Mouse (Mus musculus): ENCODE measurements around the gene Rpa3. TPM values are rescaled to one million over a fixed set of nuclear protein-coding genes. Genes with fewer than 3 reads are reported as not detected.

Rpa3 gene
- polyA plus RNA-seq, 1 experiment from 2014 or later = 126 TPM

- H3K4me2 ChIP-seq (ENCODE audit: low read depth, low read length) = no peak overlapping the region
- H3K9ac ChIP-seq (ENCODE audit: low read depth, low read length) = no peak overlapping the region
- H3K9me3 ChIP-seq (ENCODE audit: control insufficient read depth, low read length) = no peaks in the 10 kb centered on the region
- no peak overlapping the region for H3K27ac ChIP-seq (ENCODE audit: low read length)
- ATAC-seq = no peak
- H3K4me1 ChIP-seq (ENCODE audit: control insufficient read depth, insufficient read depth, low read length) = peaks cover 6% of the 10 kb centered on the region; the same call in 1 of the 2 replicates
- no peaks in the 10 kb centered on the region for H3K27me3 ChIP-seq (replicated peaks; ENCODE audit: control insufficient read depth, insufficient read depth, low read length)
- WGBS = 91% methylated on average over 3 of the region's 3 CpGs
- H3K36me3 ChIP-seq (ENCODE audit: control insufficient read depth, insufficient read depth, low read length) = no peaks in the 10 kb centered on the region
- no peak overlapping the region for H3K4me3 ChIP-seq (ENCODE audit: low read length)
These were observed 48.3 kb downstream of the Rpa3 start for GRCm38 (mm10) chr6:8210661-8211060.

GRCm38 (mm10) chr6:8209866-8210186 is 49.1 kb downstream of the Rpa3 start:
- no peaks in the 10 kb centered on the region for H3K36me3 ChIP-seq (ENCODE audit: control insufficient read depth, insufficient read depth, low read length)
- ATAC-seq = no peak
- WGBS = 8% methylated on average over 10 of the region's 10 CpGs
- H3K27ac ChIP-seq (ENCODE audit: low read length) = peak overlapping the region; percentile 95
- H3K9me3 ChIP-seq (ENCODE audit: control insufficient read depth, low read length) = no peaks in the 10 kb centered on the region
- H3K4me1 ChIP-seq (ENCODE audit: control insufficient read depth, insufficient read depth, low read length) = peaks cover 6% of the 10 kb centered on the region; the same call in 1 of the 2 replicates
- H3K9ac ChIP-seq (ENCODE audit: low read depth, low read length) = peak overlapping the region; percentile 93
- peak overlapping the region; percentile 81 for H3K4me3 ChIP-seq (ENCODE audit: low read length)
- no peaks in the 10 kb centered on the region for H3K27me3 ChIP-seq (replicated peaks; ENCODE audit: control insufficient read depth, insufficient read depth, low read length)
- peak overlapping the region; percentile 55 for H3K4me2 ChIP-seq (ENCODE audit: low read depth, low read length)

GRCm38 (mm10) chr6:8209047-8209865 is 49.7 kb downstream of the Rpa3 start, which contains the start of gene Mios:
Gene Mios, plus strand, starts transcription at chr6:8209222.
- Histone ChIP-seq H3K4me2 (ENCODE audit: low read depth, low read length) (peak within 1 kb of the TSS; percentile 55), H3K4me3 (ENCODE audit: low read length) (peak within 1 kb of the TSS; percentile 81), H3K27me3 (replicated peaks; ENCODE audit: control insufficient read depth, insufficient read depth, low read length) (no peaks in the 10 kb centered on the region), H3K36me3 (ENCODE audit: control insufficient read depth, insufficient read depth, low read length) (no peaks in the 10 kb centered on the region), H3K9ac (ENCODE audit: low read depth, low read length) (peak within 1 kb of the TSS; percentile 93), H3K27ac (ENCODE audit: low read length) (peak within 1 kb of the TSS; percentile 95), H3K4me1 (ENCODE audit: control insufficient read depth, insufficient read depth, low read length) (peaks cover 6% of the 10 kb centered on the region; the same call in 1 of the 2 replicates), H3K9me3 (ENCODE audit: control insufficient read depth, low read length) (no peaks in the 10 kb centered on the region)
- ATAC-seq = peak; percentile 98
- under 1% methylated on average over 87 of the region's 90 CpGs for WGBS

Other genes starting within 250 kb of the Rpa3 start
- gene Col28a1, start 66.6 kb downstream of the Rpa3 start, polyA plus RNA-seq (2015; fragmentation: Nextera tagmentation; extraction: Ambion mirVana) = 2.2 and 2.4 TPM in 2 replicates
- gene Mios, start 50.0 kb downstream of the Rpa3 start, polyA plus RNA-seq (2015; fragmentation: Nextera tagmentation; extraction: Ambion mirVana) = 16.7 and 16.9 TPM in 2 replicates
- 27.0 and 29.4 TPM in 2 replicates for gene Umad1, start 115 bp upstream of the Rpa3 start, polyA plus RNA-seq (2015; fragmentation: Nextera tagmentation; extraction: Ambion mirVana)
- gene Gm45062, start 277 bp upstream of the Rpa3 start, polyA plus RNA-seq (2015; fragmentation: Nextera tagmentation; extraction: Ambion mirVana) = 5.6 and 6.2 TPM in 2 replicates

Data from intestine, embryonic 16.5 days (tissue).